Mouse (Mus musculus) midbrain, embryonic 13.5 days (tissue): ENCODE data around the gene Pebp1. TPM values are rescaled to one million over a fixed set of nuclear protein-coding genes. Genes with fewer than 3 reads are reported as not detected.
A peak's percentile ranks its signal among the peaks of the same experiment; 100 is the strongest.
"Not testable (repeated sequence)": the region's sequence is repeated elsewhere in the genome, so short reads cannot be mapped to it uniquely, and the experiment has no call there.

Experiments used
- ATAC-seq: fragments of 200-750 bp; cut with Nextera tagmentation; 2 replicates; pipeline ENCODE4 v1.8.0; 2017; ENCODE audit warnings: mild to moderate bottlenecking, moderate TSS enrichment, moderate library complexity
- H3K27ac ChIP-seq: fragments of 300-500 bp; sonication (generic); 2 replicates; pipeline ENCODE4 v1.5.1; 2015; ENCODE audit warnings: inconsistent platforms, mild to moderate bottlenecking, moderate library complexity
- H3K27me3 ChIP-seq: fragments of 300-500 bp; sonication (generic); 2 replicates; pipeline ENCODE4 v1.6.1; 2015; ENCODE audit warnings: mild to moderate bottlenecking, inconsistent platforms
- H3K36me3 ChIP-seq: fragments of 300-500 bp; sonication (generic); 2 replicates; pipeline ENCODE4 v1.6.1; 2015; ENCODE audit warnings: mild to moderate bottlenecking, inconsistent platforms
- H3K4me1 ChIP-seq: fragments of 300-500 bp; sonication (generic); replicated peaks from 2 replicates; pipeline ENCODE4 v1.6.1; 2015; ENCODE audit warnings: inconsistent platforms
- H3K4me2 ChIP-seq: fragments of 300-500 bp; sonication (generic); replicated peaks from 2 replicates; pipeline ENCODE4 v1.6.1; 2015; ENCODE audit warnings: moderate library complexity, mild to moderate bottlenecking, inconsistent platforms
- H3K4me3 ChIP-seq: fragments of 300-500 bp; sonication (generic); replicated peaks from 2 replicates; pipeline ENCODE4 v1.5.1; 2015; ENCODE audit warnings: mild to moderate bottlenecking, inconsistent platforms
- H3K9ac ChIP-seq: fragments of 300-500 bp; sonication (generic); replicated peaks from 2 replicates; pipeline ENCODE4 v1.6.1; 2015; ENCODE audit warnings: mild to moderate bottlenecking, inconsistent platforms
- H3K9me3 ChIP-seq: fragments of 300-500 bp; sonication (generic); 2 replicates; pipeline ENCODE4 v1.6.1; 2016; ENCODE audit warnings: mild to moderate bottlenecking, inconsistent platforms
- WGBS: fragments of 180-500 bp; shearing (Covaris S2); methylation state at CpG from one replicate; pipeline ENCODE4 v1.1.7; 2015; 5-methylcytosine and 5-hydroxymethylcytosine counted together
- polyA plus RNA-seq: library from polyadenylated mRNA; unstranded; fragments of >200 nt; fragmentation: Nextera tagmentation; extraction: Ambion mirVana; gene quantifications from 2 replicates; pipeline ENCODE4 v1.2.1, GENCODE M21; 2015

Pebp1 gene
- polyA plus RNA-seq, 1 experiment from 2014 or later: 1,066 TPM

DNA sequence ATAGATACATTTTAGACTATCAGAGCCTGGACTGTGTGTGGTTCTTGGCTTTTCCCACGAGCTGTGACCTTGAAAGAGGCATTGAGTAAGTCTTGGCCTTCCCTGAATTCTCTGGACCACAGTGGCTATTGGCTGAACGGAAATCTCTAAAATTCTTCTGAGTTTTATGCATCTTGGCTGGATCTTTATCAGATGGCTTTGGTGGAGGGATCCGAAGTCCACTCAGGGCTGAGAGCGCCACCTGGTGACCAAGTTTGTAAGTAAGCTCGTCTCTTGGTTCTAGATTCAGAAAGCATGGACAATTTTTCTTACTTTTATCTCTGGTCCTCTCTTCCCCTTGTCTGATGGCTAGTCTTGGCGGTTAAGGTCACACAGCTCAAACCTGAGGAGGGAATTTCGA, 17.5 kb upstream of the Pebp1 start:
- Histone ChIP-seq H3K4me3 (no peak overlapping the region), H3K4me1 (no peaks in the 10 kb centered on the region; the same call in 1 of the 2 replicates), H3K36me3 (no peaks in the 10 kb centered on the region), H3K27ac (no peak overlapping the region), H3K9ac (no peak overlapping the region), H3K4me2 (no peak overlapping the region), H3K9me3 (peaks cover 4% of the 10 kb centered on the region), H3K27me3 (no peaks in the 10 kb centered on the region)
- ATAC-seq: no peak
- 75% methylated on average over 7 of the region's 7 CpGs for WGBS

GRCm38 (mm10) chr5:117303691-117304579, 16.5 kb upstream of the Pebp1 start:
- H3K4me2 ChIP-seq: no peak overlapping the region
- H3K27ac ChIP-seq: no peak overlapping the region
- H3K9me3 ChIP-seq: peaks cover 4% of the 10 kb centered on the region
- H3K4me3 ChIP-seq: no peak overlapping the region
- no peaks in the 10 kb centered on the region for H3K36me3 ChIP-seq
- no peaks in the 10 kb centered on the region; the same call in 1 of the 2 replicates for H3K4me1 ChIP-seq
- no peak overlapping the region for H3K9ac ChIP-seq
- WGBS: 37% methylated on average over 18 of the region's 18 CpGs
- no peak for ATAC-seq
- no peaks in the 10 kb centered on the region for H3K27me3 ChIP-seq

- ATAC-seq: no peak
- WGBS: 64% methylated on average over 3 of the region's 3 CpGs
- no peaks in the 10 kb centered on the region for H3K36me3 ChIP-seq
- no peaks in the 10 kb centered on the region for H3K27me3 ChIP-seq
- H3K4me1 ChIP-seq: no peaks in the 10 kb centered on the region; the same call in 1 of the 2 replicates
- peaks cover 4% of the 10 kb centered on the region for H3K9me3 ChIP-seq
- no peak overlapping the region for H3K9ac ChIP-seq
- no peak overlapping the region for H3K27ac ChIP-seq
- no peak overlapping the region for H3K4me3 ChIP-seq
- H3K4me2 ChIP-seq: no peak overlapping the region
Measured at GRCm38 (mm10) chr5:117302899-117303298, 15.5 kb upstream of the Pebp1 start.

GRCm38 (mm10) chr5:117295011-117295410, 7.6 kb upstream of the Pebp1 start:
- Histone ChIP-seq H3K4me2 (no peak overlapping the region), H3K27ac (no peak overlapping the region), H3K4me3 (no peak overlapping the region), H3K9me3 (no peaks in the 10 kb centered on the region), H3K4me1 (no peaks in the 10 kb centered on the region), H3K36me3 (no peaks in the 10 kb centered on the region), H3K9ac (no peak overlapping the region), H3K27me3 (no peaks in the 10 kb centered on the region)
- ATAC-seq: no peak
- WGBS: 93% methylated on average over 8 of the region's 8 CpGs

DNA sequence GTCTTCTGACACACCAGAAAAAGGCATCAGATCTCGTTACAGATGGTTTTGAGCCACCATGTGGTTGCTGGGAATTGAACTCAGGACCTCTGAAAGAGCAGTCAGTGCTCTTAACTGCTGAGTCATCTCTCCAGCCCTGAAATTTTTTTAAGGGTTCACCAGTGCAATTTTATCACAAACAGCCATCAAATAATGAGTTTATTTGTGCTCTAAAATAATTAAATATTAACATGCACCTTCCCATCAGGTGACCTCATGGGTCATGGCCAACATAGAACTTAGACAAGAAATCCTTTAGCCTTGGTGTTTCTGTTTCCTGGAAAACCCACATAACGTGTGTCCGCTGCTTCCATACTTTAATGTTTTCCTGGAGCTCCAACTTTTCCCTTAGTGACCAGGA, 6.4 kb upstream of the Pebp1 start:
- not testable (repeated sequence) for H3K9ac ChIP-seq, H3K4me2 ChIP-seq, H3K27ac ChIP-seq, H3K36me3 ChIP-seq, ATAC-seq, H3K27me3 ChIP-seq, H3K9me3 ChIP-seq, H3K4me3 ChIP-seq, H3K4me1 ChIP-seq
- 89% methylated on average over 3 of the region's 3 CpGs for WGBS

DNA sequence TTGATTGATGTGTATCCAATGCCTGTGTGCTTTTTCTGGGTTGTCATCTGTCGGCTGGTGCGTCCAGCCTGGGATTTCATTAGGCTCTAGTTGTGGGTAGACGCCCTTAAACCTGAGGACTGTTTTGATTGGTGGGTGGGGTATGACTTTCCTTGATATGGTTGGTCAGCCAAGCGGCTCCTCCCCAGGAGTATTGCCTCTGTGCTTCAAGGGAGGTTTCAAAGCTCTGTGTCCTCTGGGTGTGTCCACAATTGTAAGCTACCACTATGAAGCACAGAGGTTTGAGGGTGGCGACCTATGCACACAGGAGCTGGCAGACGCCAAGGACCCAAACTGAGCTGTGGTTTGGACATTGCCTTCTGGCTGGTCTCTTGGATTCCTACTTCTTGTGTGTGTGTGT, 5.1 kb upstream of the Pebp1 start:
- H3K9me3 ChIP-seq: no peaks in the 10 kb centered on the region
- no peak overlapping the region for H3K4me2 ChIP-seq
- H3K4me1 ChIP-seq: peaks cover 7% of the 10 kb centered on the region
- H3K36me3 ChIP-seq: no peaks in the 10 kb centered on the region
- WGBS: 76% methylated on average over 6 of the region's 6 CpGs
- ATAC-seq: no peak
- H3K27ac ChIP-seq: no peak overlapping the region
- H3K4me3 ChIP-seq: no peak overlapping the region
- H3K9ac ChIP-seq: no peak overlapping the region
- H3K27me3 ChIP-seq: peaks cover 10% of the 10 kb centered on the region; the same call in 1 of the 2 replicates

- H3K4me1 ChIP-seq: peaks cover 11% of the 10 kb centered on the region
- 87% methylated on average over 3 of the region's 3 CpGs for WGBS
- no peak overlapping the region for H3K27ac ChIP-seq
- H3K27me3 ChIP-seq: peaks cover 10% of the 10 kb centered on the region; the same call in 1 of the 2 replicates
- H3K9ac ChIP-seq: no peak overlapping the region
- H3K4me2 ChIP-seq: no peak overlapping the region
- no peaks in the 10 kb centered on the region for H3K9me3 ChIP-seq
- ATAC-seq: no peak
- H3K4me3 ChIP-seq: no peak overlapping the region
- H3K36me3 ChIP-seq: no peaks in the 10 kb centered on the region
Measured at GRCm38 (mm10) chr5:117291312-117291711, 3.9 kb upstream of the Pebp1 start.

DNA sequence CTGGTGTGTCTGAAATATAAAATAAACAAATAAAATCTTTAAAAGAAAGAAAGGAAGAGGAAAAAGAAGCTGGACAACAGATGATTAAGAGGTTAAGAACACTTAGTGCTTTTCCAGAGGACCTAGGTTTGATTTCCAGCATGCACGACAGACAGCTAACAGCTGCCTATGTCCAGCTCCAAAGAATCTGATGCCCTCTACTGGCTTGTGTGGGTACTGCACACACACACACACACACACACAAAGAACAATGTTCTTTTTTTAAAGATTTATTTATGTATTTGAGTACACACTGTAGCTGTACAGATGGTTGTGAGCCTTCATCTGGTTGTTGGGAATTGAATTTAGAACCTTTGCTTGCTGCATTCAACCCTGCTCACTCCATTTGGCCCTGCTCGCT, 2.7 kb upstream of the Pebp1 start:
- no peak for ATAC-seq
- WGBS: 91% methylated on average over 2 of the region's 2 CpGs
- no peak overlapping the region for H3K27ac ChIP-seq

GRCm38 (mm10) chr5:117289646-117290045, 2.2 kb upstream of the Pebp1 start:
- no peak overlapping the region for H3K4me3 ChIP-seq
- H3K27me3 ChIP-seq: peaks cover 10% of the 10 kb centered on the region; the same call in 1 of the 2 replicates
- H3K4me1 ChIP-seq: peaks cover 27% of the 10 kb centered on the region
- H3K27ac ChIP-seq: no peak overlapping the region
- H3K9ac ChIP-seq: no peak overlapping the region
- no peak for ATAC-seq
- no peak overlapping the region for H3K4me2 ChIP-seq
- H3K9me3 ChIP-seq: no peaks in the 10 kb centered on the region
- peaks cover 11% of the 10 kb centered on the region for H3K36me3 ChIP-seq

More for the DNA sequence above, 2.7 kb upstream of the Pebp1 start:
- H3K36me3 ChIP-seq: peaks cover 7% of the 10 kb centered on the region
- peaks cover 23% of the 10 kb centered on the region for H3K4me1 ChIP-seq
- H3K9ac ChIP-seq: no peak overlapping the region
- H3K9me3 ChIP-seq: no peaks in the 10 kb centered on the region
- H3K4me3 ChIP-seq: no peak overlapping the region
- H3K4me2 ChIP-seq: no peak overlapping the region
- peaks cover 10% of the 10 kb centered on the region; the same call in 1 of the 2 replicates for H3K27me3 ChIP-seq

- Histone ChIP-seq H3K4me3 (peak overlapping the region; percentile 88), H3K36me3 (peaks cover 40% of the 10 kb centered on the region), H3K9ac (peak overlapping the region; percentile 83), H3K27ac (no peak overlapping the region), H3K4me1 (peaks cover 36% of the 10 kb centered on the region), H3K9me3 (no peaks in the 10 kb centered on the region), H3K4me2 (peak overlapping the region; percentile 69), H3K27me3 (peaks cover 10% of the 10 kb centered on the region; the same call in 1 of the 2 replicates)
- WGBS: 61% methylated on average over 3 of the region's 3 CpGs
- ATAC-seq: no peak
Measured at GRCm38 (mm10) chr5:117286286-117286685, 1.1 kb downstream of the Pebp1 start.

DNA sequence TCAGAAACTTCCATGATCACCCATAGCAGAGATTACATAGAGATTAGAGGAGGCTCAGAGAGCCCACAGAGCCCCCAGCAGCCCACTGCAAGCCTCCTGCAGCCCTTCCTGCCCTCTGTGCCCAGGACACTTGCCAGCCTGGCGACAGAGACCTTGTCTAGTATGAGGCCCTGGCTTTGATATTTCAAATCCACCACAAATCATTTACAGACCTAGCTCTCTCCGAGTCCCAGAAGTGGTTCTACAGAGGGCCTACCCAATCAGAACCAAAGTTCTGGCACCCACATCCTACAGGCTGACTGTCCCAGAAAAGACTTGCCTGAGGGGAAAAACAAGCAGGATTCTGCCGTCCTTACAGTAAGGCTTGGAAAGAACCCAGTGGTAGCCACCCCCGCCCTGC, 2.2 kb downstream of the Pebp1 start:
- Histone ChIP-seq H3K27me3 (peaks cover 10% of the 10 kb centered on the region; the same call in 1 of the 2 replicates), H3K9ac (0 out of 2 replicates have a peak overlapping the region, but pooled peaks have one; percentile 39), H3K9me3 (no peaks in the 10 kb centered on the region), H3K4me3 (no peak overlapping the region), H3K4me2 (peak overlapping the region; percentile 69; the same call in 1 of the 2 replicates), H3K27ac (no peak overlapping the region), H3K4me1 (peaks cover 36% of the 10 kb centered on the region), H3K36me3 (peaks cover 49% of the 10 kb centered on the region)
- ATAC-seq: no peak
- 82% methylated on average over 4 of the region's 4 CpGs for WGBS

DNA sequence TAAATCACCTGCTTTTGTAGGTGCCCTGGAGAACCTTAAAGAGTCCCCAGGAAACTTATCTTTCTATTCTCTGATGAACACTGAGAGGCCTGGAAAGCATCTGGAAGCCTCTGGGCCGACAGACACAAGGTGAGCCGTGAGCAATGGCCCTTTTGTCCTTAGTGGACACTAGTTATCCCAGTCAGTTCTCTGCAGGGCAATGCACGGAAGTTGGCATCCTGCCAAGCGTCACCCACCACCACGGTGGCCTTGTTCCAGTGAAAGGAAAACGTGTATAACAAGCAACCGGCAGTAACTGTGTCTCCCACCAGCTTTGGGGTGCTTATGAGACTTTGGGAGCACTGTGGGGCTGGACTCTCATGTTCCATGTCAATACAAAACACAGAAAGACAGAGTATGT, 2.7 kb downstream of the Pebp1 start:
- Histone ChIP-seq H3K4me3 (no peak overlapping the region), H3K4me2 (no peak overlapping the region), H3K27ac (0 out of 2 replicates have a peak overlapping the region, but pooled peaks have one; percentile 2), H3K9ac (0 out of 2 replicates have a peak overlapping the region, but pooled peaks have one; percentile 8), H3K4me1 (peaks cover 36% of the 10 kb centered on the region), H3K27me3 (peaks cover 10% of the 10 kb centered on the region; the same call in 1 of the 2 replicates), H3K36me3 (peaks cover 54% of the 10 kb centered on the region), H3K9me3 (no peaks in the 10 kb centered on the region)
- ATAC-seq: no peak
- WGBS: 63% methylated on average over 7 of the region's 7 CpGs
